Mouse (Mus musculus): ENCODE measurements around the gene Nedd4.

Gene Nedd4

DNA sequence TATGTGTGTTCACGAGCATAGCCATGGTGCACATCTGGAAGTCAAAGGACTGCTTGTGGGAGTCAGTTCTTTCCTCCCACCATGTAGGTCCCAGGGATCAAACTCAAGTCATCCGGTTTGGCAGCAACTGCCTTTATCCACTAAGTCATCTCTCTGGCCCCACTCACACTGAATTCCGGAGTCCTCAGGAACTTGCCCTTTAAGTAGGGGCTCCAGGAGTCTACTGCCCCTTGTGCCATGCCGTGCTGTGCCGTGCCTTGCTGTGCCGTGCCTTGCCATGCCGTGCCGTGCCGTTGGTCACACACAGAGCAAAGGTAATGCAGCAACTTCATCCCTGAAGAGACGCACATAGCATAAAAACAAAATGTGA is 129.1 kb downstream of the Nedd4 start:
- DNase-seq (ENCODE audit: low read depth, low spot score) = no peak

DNA sequence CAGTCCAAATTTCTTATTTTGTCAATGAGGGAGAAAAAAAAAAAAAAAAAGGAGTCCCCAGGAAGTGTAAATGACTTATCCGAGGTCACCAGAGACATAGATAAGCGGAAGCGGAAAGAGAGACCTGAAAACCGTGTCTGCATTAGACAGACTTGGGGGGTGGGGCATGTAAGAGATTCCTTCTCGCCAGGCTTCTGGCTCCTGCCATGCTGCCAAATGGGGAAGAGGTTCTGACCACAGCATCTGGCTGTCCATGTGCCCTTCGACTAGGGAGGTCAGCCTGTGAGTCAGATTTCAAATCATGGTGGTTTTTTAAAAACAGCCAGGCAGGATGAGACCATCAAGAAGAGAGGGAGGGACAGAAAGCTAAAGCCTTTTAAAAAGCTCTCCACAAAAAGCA is 129.5 kb downstream of the Nedd4 start:
- no peak for DNase-seq (ENCODE audit: low read depth, low spot score)

DNA sequence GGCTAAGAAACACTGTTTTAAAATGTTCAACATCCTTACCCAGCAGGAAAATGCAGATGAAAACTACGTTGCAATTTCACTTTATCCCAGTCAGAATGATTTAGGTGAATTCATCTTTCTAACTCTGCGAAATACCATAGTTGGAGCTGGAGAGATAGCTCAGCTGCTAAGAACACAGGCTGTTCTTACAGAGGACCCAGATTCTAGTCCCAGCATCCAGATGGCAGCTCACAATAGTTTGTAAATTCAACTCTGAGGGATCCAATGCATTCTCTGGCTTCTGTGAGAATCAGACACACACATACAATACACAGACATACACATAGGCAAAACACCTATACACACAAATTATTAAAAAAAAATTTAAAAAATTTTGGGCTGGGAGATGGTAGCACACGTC is 133.1 kb downstream of the Nedd4 start:
- no peak for DNase-seq (ENCODE audit: low read depth, low spot score)

DNA sequence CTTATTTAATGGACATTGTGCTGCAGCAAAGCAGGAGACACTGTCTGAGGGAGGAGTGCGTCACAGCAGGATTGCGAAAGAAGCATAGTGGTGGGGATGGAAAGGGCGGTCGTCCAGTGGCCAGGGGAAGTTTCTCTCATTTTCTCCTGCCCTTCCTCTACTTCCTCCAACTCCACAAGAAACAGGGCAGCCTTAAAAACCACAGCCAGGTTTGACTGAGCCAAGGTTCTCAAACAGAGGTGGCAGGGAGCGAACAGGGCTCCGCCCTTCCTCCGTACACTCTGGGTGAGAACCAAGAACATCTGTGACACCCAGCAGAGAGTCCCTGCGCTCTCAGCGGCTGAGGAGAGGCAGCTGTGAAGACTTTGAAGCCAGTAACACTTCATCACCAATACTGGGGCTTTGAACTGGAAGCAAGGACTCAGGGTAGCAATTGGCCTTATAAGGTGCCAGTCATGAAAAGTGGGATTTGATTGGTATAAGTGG is 135.0 kb downstream of the Nedd4 start:
- DNase-seq (ENCODE audit: low read depth, low spot score) = no peak

Measured in mesoderm, embryonic 11.5 days (tissue).